Mouse (Mus musculus) lung, adult 2 months (tissue): Measurements from ENCODE around the gene Kansl1.

Experiments used
- CTCF ChIP-seq: fragments of 200-500 bp; IDR thresholded peaks from 2 replicates; pipeline ENCODE4 v1.5.1; 2011; ENCODE audit warnings: mild to moderate bottlenecking, low read length, control low read depth; ENCODE audit not compliant: insufficient read depth
- POLR2A ChIP-seq: fragments of 200-500 bp; IDR thresholded peaks from 2 replicates; pipeline ENCODE4 v1.6.1; 2011; ENCODE audit warnings: low read depth, mild to moderate bottlenecking, control low read depth, low read length, borderline replicate concordance; ENCODE audit errors: extremely low read depth

- TF ChIP-seq POLR2A (no peak), CTCF (no peak)
Measured at GRCm38 (mm10) chr11:104310226-104310887, 158.3 kb downstream of the Kansl1 start.
